Comparison of ENCODE assay signal across 20 mouse cellular contexts in the genomic region with DNA sequence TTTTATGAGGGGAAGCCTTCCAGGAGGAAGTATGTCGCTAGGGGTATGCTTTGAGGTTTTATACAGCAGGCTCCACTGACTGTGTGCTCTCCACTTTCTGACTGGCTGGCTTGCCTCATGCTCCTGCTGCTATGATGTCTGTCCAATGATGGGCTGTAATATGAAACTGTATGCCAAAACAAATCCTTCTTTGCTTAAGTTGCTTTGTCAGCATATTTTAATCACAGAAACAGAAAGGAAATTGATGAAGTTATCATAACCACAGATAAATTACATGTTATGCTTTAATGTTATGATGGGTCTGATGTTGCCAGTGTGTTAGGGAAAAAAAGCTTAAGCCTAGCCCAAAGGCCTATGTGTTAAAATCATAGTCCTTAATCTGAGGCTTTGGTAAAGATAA.
"Had no signal": no experiment of that assay in that cellular context is flagged by ENCODE, and none has a peak within 500 bp of the region (broad histone marks: within the 10 kb centered on the region; RNA-seq: fewer than 3 reads in every experiment).

No protein-coding gene starts in this region.

- H3K4me2 ChIP-seq: intestine, embryonic 15.5 days; kidney, embryonic 15.5 days; limb, embryonic 15.5 days; liver, embryonic 11.5 days; lung, embryonic 14.5 days; midbrain, embryonic 12.5 days; midbrain, embryonic 15.5 days; neural tube, embryonic 13.5 days; stomach, embryonic 15.5 days had no signal

- DNase-seq: kidney, adult 11 months; kidney, adult 8-10 months; kidney, postnatal 36 days; liver, postnatal 0 days; lung, embryonic 14.5 days; right cerebral cortex, adult 18-20 months; right cerebral cortex, postnatal 14 days; right cerebral cortex, postnatal 4 days; thymus, postnatal 25 days had no signal

- H3K4me1 ChIP-seq: intestine, embryonic 15.5 days; kidney, embryonic 15.5 days; limb, embryonic 15.5 days; midbrain, embryonic 12.5 days; midbrain, embryonic 15.5 days; neural tube, embryonic 13.5 days; stomach, embryonic 15.5 days had no signal

- H3K9me3 ChIP-seq: intestine, embryonic 15.5 days; kidney, embryonic 15.5 days; limb, embryonic 15.5 days; midbrain, embryonic 12.5 days; midbrain, embryonic 15.5 days; stomach, embryonic 15.5 days had no signal

- H3K36me3 ChIP-seq: intestine, embryonic 15.5 days; kidney, embryonic 15.5 days; limb, embryonic 15.5 days; midbrain, embryonic 12.5 days; midbrain, embryonic 15.5 days; neural tube, embryonic 13.5 days; stomach, embryonic 15.5 days had no signal

- H3K9ac ChIP-seq: intestine, embryonic 15.5 days; kidney, embryonic 15.5 days; limb, embryonic 15.5 days; liver, embryonic 14.5 days; liver, postnatal 0 days; lung, embryonic 14.5 days; midbrain, embryonic 12.5 days; midbrain, embryonic 15.5 days; neural tube, embryonic 13.5 days; stomach, embryonic 15.5 days had no signal

- H3K27me3 ChIP-seq: intestine, embryonic 15.5 days; kidney, embryonic 15.5 days; limb, embryonic 15.5 days; midbrain, embryonic 12.5 days; midbrain, embryonic 15.5 days; neural tube, embryonic 13.5 days; stomach, embryonic 15.5 days had no signal

- H3K27ac ChIP-seq: intestine, embryonic 15.5 days; kidney, embryonic 15.5 days; limb, embryonic 15.5 days; liver, embryonic 14.5 days; macrophage; midbrain, embryonic 12.5 days; midbrain, embryonic 15.5 days; neural tube, embryonic 13.5 days; stomach, embryonic 15.5 days had no signal

- ATAC-seq: intestine, embryonic 15.5 days; liver, postnatal 0 days; lung, postnatal 0 days; midbrain, embryonic 15.5 days had no signal

- H3K4me3 ChIP-seq: intestine, embryonic 15.5 days; kidney, embryonic 15.5 days; limb, embryonic 15.5 days; midbrain, embryonic 12.5 days; midbrain, embryonic 15.5 days; neural tube, embryonic 13.5 days; stomach, embryonic 15.5 days had no signal
